30 mouse cellular contexts compared by ENCODE assay signal in the genomic region with DNA sequence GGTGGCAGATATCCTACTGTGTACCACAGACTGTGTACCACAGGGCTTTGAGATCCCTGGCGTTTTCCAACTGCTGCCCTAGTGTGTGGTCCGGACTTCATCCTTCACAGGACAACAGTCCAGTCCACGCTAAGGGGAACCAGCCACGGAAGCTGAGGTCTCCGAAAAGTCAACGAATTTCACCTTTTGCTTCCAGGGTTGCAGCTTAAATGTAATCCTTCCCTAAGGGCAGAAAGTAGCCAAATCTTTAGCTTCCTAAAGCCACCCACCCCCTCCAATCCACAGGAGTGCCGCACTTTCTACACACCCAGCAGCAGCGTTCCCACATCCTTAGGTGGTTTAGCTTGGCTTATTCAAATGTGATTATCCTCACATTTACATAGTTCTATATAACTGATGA. TPM values are rescaled to one million over a fixed set of nuclear protein-coding genes. Genes with fewer than 3 reads are reported as not detected.
DNase-seq lines count a peak whose midpoint lies in the region; ATAC-seq and TF ChIP-seq lines count a peak whose summit lies in the region.
"Had no signal": no experiment of that assay in that cellular context is flagged by ENCODE, and none has a peak within 500 bp of the region (broad histone marks: within the 10 kb centered on the region; RNA-seq: fewer than 3 reads in every experiment).

No protein-coding gene starts in this region.

- H3K27ac ChIP-seq in forebrain, postnatal 0 days (ENCODE audit: low read depth, low read length): no peak overlapping the region
- H3K27ac ChIP-seq in forebrain, embryonic 12.5 days: no peak overlapping the region
- H3K27ac ChIP-seq in lung, embryonic 15.5 days: no peak overlapping the region
- no peak overlapping the region for H3K27ac ChIP-seq in neural tube, embryonic 11.5 days (ENCODE audit: low read depth, low read length)
- H3K27ac ChIP-seq in neural tube, embryonic 15.5 days (replicated peaks): no peak overlapping the region
- H3K27ac ChIP-seq: embryonic facial prominence, embryonic 13.5 days; forebrain, embryonic 10.5 days; heart, embryonic 10.5 days; heart, embryonic 15.5 days; hindbrain, embryonic 14.5 days; kidney, postnatal 0 days; limb, embryonic 13.5 days had no signal

- H3K36me3 ChIP-seq in forebrain, postnatal 0 days (ENCODE audit: insufficient read depth): no peaks in the 10 kb centered on the region
- H3K36me3 ChIP-seq in forebrain, embryonic 12.5 days (replicated peaks): no peaks in the 10 kb centered on the region
- no peaks in the 10 kb centered on the region for H3K36me3 ChIP-seq in lung, embryonic 15.5 days
- H3K36me3 ChIP-seq in neural tube, embryonic 11.5 days (ENCODE audit: control insufficient read depth, insufficient read depth, low read length): no peaks in the 10 kb centered on the region
- no peaks in the 10 kb centered on the region for H3K36me3 ChIP-seq in neural tube, embryonic 15.5 days
- H3K36me3 ChIP-seq: embryonic facial prominence, embryonic 13.5 days; forebrain, embryonic 10.5 days; heart, embryonic 10.5 days; heart, embryonic 15.5 days; limb, embryonic 13.5 days had no signal

- no peak overlapping the region for H3K4me3 ChIP-seq in forebrain, postnatal 0 days (ENCODE audit: low read depth, low read length)
- no peak overlapping the region for H3K4me3 ChIP-seq in forebrain, embryonic 12.5 days (replicated peaks)
- H3K4me3 ChIP-seq in lung, embryonic 15.5 days: no peak overlapping the region
- H3K4me3 ChIP-seq in neural tube, embryonic 11.5 days (ENCODE audit: low read depth, low read length): no peak overlapping the region
- H3K4me3 ChIP-seq in neural tube, embryonic 15.5 days (replicated peaks): no peak overlapping the region
- H3K4me3 ChIP-seq: embryonic facial prominence, embryonic 13.5 days; heart, embryonic 10.5 days; heart, embryonic 15.5 days; limb, embryonic 13.5 days had no signal

- no peaks in the 10 kb centered on the region for H3K4me1 ChIP-seq in forebrain, postnatal 0 days (ENCODE audit: insufficient read depth)
- peaks cover 15% of the 10 kb centered on the region for H3K4me1 ChIP-seq in forebrain, embryonic 12.5 days
- peaks cover 6% of the 10 kb centered on the region; the same call in 1 of the 2 replicates for H3K4me1 ChIP-seq in lung, embryonic 15.5 days
- H3K4me1 ChIP-seq in neural tube, embryonic 11.5 days (ENCODE audit: control insufficient read depth, insufficient read depth, low read length): no peaks in the 10 kb centered on the region; the same call in 1 of the 2 replicates
- peaks cover 10% of the 10 kb centered on the region for H3K4me1 ChIP-seq in neural tube, embryonic 15.5 days

- H3K27me3 ChIP-seq in forebrain, postnatal 0 days (ENCODE audit: insufficient read depth, low read length): peaks cover 93% of the 10 kb centered on the region
- peaks cover 98% of the 10 kb centered on the region for H3K27me3 ChIP-seq in forebrain, embryonic 12.5 days
- H3K27me3 ChIP-seq in lung, embryonic 15.5 days: peaks cover 89% of the 10 kb centered on the region
- H3K27me3 ChIP-seq in neural tube, embryonic 11.5 days (ENCODE audit: control insufficient read depth, insufficient read depth, low read length): peaks cover 96% of the 10 kb centered on the region
- H3K27me3 ChIP-seq in neural tube, embryonic 15.5 days (replicated peaks): peaks cover 97% of the 10 kb centered on the region

- no peaks in the 10 kb centered on the region for H3K9me3 ChIP-seq in forebrain, postnatal 0 days (ENCODE audit: low read length)
- no peaks in the 10 kb centered on the region for H3K9me3 ChIP-seq in forebrain, embryonic 12.5 days
- H3K9me3 ChIP-seq in lung, embryonic 15.5 days: no peaks in the 10 kb centered on the region
- no peaks in the 10 kb centered on the region for H3K9me3 ChIP-seq in neural tube, embryonic 11.5 days (ENCODE audit: control insufficient read depth, low read length)
- no peaks in the 10 kb centered on the region for H3K9me3 ChIP-seq in neural tube, embryonic 15.5 days (replicated peaks)
- H3K9me3 ChIP-seq: embryonic facial prominence, embryonic 13.5 days; forebrain, embryonic 10.5 days; heart, embryonic 10.5 days; heart, embryonic 15.5 days; limb, embryonic 13.5 days had no signal

- H3K9ac ChIP-seq in forebrain, postnatal 0 days: no peak overlapping the region
- H3K9ac ChIP-seq in forebrain, embryonic 12.5 days: no peak overlapping the region
- no peak overlapping the region for H3K9ac ChIP-seq in lung, embryonic 15.5 days
- H3K9ac ChIP-seq in neural tube, embryonic 11.5 days (ENCODE audit: low read length): no peak overlapping the region
- H3K9ac ChIP-seq in neural tube, embryonic 15.5 days (replicated peaks): no peak overlapping the region
- H3K9ac ChIP-seq: embryonic facial prominence, embryonic 13.5 days; heart, embryonic 15.5 days; hindbrain, embryonic 14.5 days; limb, embryonic 13.5 days had no signal

- ATAC-seq in forebrain, postnatal 0 days: no peak
- ATAC-seq in forebrain, embryonic 12.5 days (ENCODE audit: low FRiP score): no peak
- no peak for ATAC-seq in lung, embryonic 15.5 days (ENCODE audit: borderline replicate concordance, extremely low read depth, low FRiP score, low TSS enrichment)
- ATAC-seq in neural tube, embryonic 11.5 days (ENCODE audit: insufficient read depth, low FRiP score, low TSS enrichment): no peak
- no peak for ATAC-seq in neural tube, embryonic 15.5 days (ENCODE audit: low FRiP score)
- ATAC-seq: lung, postnatal 0 days; Patski had no signal

- WGBS in forebrain, postnatal 0 days: 3% methylated on average over 8 of the region's 8 CpGs
- 2% methylated on average over 8 of the region's 8 CpGs for WGBS in forebrain, embryonic 12.5 days
- 17% methylated on average over 8 of the region's 8 CpGs for WGBS in lung, embryonic 15.5 days
- 3% methylated on average over 8 of the region's 8 CpGs for WGBS in neural tube, embryonic 11.5 days
- 9% methylated on average over 8 of the region's 8 CpGs for WGBS in neural tube, embryonic 15.5 days

- TF ChIP-seq CTCF in forebrain, postnatal 0 days (IDR thresholded peaks at IDR 0.05; ENCODE audit: low read depth): no peak

- DNase-seq in forebrain, postnatal 0 days: peak; percentile 36
- DNase-seq in lung, postnatal 4 days: no peak
- peak; percentile 35 for DNase-seq in neural tube, embryonic 11.5 days (ENCODE audit: low spot score)
- no peak for DNase-seq in heart, postnatal 36 days
- DNase-seq: adrenal gland, postnatal 10 days; cerebellum, adult 9-10 months; cerebellum, postnatal 36 days; gastrocnemius, postnatal 25 days; kidney, adult 8-10 months; kidney, postnatal 4 days; right cerebral cortex, adult 18-20 months; spleen, adult 18-20 months had no signal

- intact Hi-C loops in heart, postnatal 36 days (cut with DNase I): loop anchor here (2.0 kb wide), 1 partner anchor 14 kb away; no protein-coding TSS in a partner anchor

- H3K4me2 ChIP-seq in forebrain, postnatal 0 days (ENCODE audit: low read depth): no peak overlapping the region
- no peak overlapping the region for H3K4me2 ChIP-seq in forebrain, embryonic 12.5 days
- H3K4me2 ChIP-seq in lung, embryonic 15.5 days: peak overlapping the region; percentile 90; the same call in 1 of the 2 replicates
- H3K4me2 ChIP-seq in neural tube, embryonic 11.5 days (ENCODE audit: low read depth): no peak overlapping the region
- H3K4me2 ChIP-seq in neural tube, embryonic 15.5 days: no peak overlapping the region
- H3K4me2 ChIP-seq: embryonic facial prominence, embryonic 13.5 days; heart, embryonic 15.5 days; hindbrain, embryonic 14.5 days; limb, embryonic 13.5 days; liver, embryonic 11.5 days had no signal

RNA-seq across cellular contexts. Expression of gene Foxa1, which starts 4.2 kb away (rescaled TPM):
- total RNA-seq in forebrain, postnatal 0 days (2014; rRNA removed): 0.08 and 1.2 TPM in 2 replicates
- polyA plus RNA-seq in forebrain, postnatal 0 days (2015; fragmentation: Nextera tagmentation; extraction: Ambion mirVana): 0.23 and 0.36 TPM in 2 replicates
- 0.74 and 1.1 TPM in 2 replicates for polyA plus RNA-seq in forebrain, embryonic 12.5 days (2016; fragmentation: Nextera tagmentation; extraction: Ambion mirVana)
- 14.8 and 18.0 TPM in 2 replicates for polyA plus RNA-seq in lung, embryonic 15.5 days (2015; fragmentation: Nextera tagmentation; extraction: Ambion mirVana)
- 1.6 and 1.7 TPM in 2 replicates for polyA plus RNA-seq in neural tube, embryonic 11.5 days (2014; fragmentation: Nextera tagmentation; extraction: Ambion mirVana)
- polyA plus RNA-seq in neural tube, embryonic 15.5 days (2015; fragmentation: Nextera tagmentation; extraction: Ambion mirVana): 0.40 and 1.1 TPM in 2 replicates
- total RNA-seq in heart, postnatal 36 days (2021): not detected
- total RNA-seq: gastrocnemius, postnatal 25 days; heart, postnatal 25 days; layer of hippocampus, adult 8-10 months; layer of hippocampus, postnatal 25 days; left cerebral cortex, postnatal 36 days; MEL had no signal
- polyA plus RNA-seq: limb, embryonic 13.5 days had no signal

RNA-seq across cellular contexts. Expression of gene Ttc6, which starts 13.0 kb away (rescaled TPM):
- 1.2 TPM in 2 replicates for total RNA-seq in forebrain, postnatal 0 days (2014; rRNA removed)
- 0.34 and 0.74 TPM in 2 replicates for polyA plus RNA-seq in forebrain, postnatal 0 days (2015; fragmentation: Nextera tagmentation; extraction: Ambion mirVana)
- polyA plus RNA-seq in forebrain, embryonic 12.5 days (2016; fragmentation: Nextera tagmentation; extraction: Ambion mirVana): 0.46 and 0.97 TPM in 2 replicates
- polyA plus RNA-seq in lung, embryonic 15.5 days (2015; fragmentation: Nextera tagmentation; extraction: Ambion mirVana): 5.9 and 7.4 TPM in 2 replicates
- 0.27 and 0.33 TPM in 2 replicates for polyA plus RNA-seq in neural tube, embryonic 11.5 days (2014; fragmentation: Nextera tagmentation; extraction: Ambion mirVana)
- polyA plus RNA-seq in neural tube, embryonic 15.5 days (2015; fragmentation: Nextera tagmentation; extraction: Ambion mirVana): 0.75 and 0.83 TPM in 2 replicates
- not detected for total RNA-seq in heart, postnatal 36 days (2021)
- total RNA-seq: gastrocnemius, postnatal 25 days; MEL had no signal

Comparison
In these comparisons a context has a peak if more than half of its experiments do, and no peak if none do; other contexts are left out.
1. DNase-seq: peak in forebrain, postnatal 0 days (single experiment) and neural tube, embryonic 11.5 days (single experiment); none in lung, postnatal 4 days (0 of 2) and heart, postnatal 36 days (0 of 2).